Mouse (Mus musculus) ES-E14 (cell line): ENCODE data around the gene Exd2.

Experiments used
- CHD2 ChIP-seq: IDR thresholded peaks from 2 replicates; pipeline ENCODE4 v1.6.1; 2014; ENCODE audit warnings: mild to moderate bottlenecking, low read depth, low read length, inconsistent platforms
- HCFC1 ChIP-seq: IDR thresholded peaks from 2 replicates; pipeline ENCODE4 v1.6.1; 2012; ENCODE audit warnings: low read length, inconsistent platforms, borderline replicate concordance; ENCODE audit not compliant: insufficient read depth
- MAFK ChIP-seq: IDR thresholded peaks from 2 replicates; pipeline ENCODE4 v1.6.1; 2014; ENCODE audit warnings: mild to moderate bottlenecking, low read depth, low read length, inconsistent platforms; ENCODE audit not compliant: insufficient read depth
- ZC3H11A ChIP-seq: IDR thresholded peaks from 2 replicates; pipeline ENCODE4 v1.6.1; 2012; ENCODE audit warnings: low read depth, mild to moderate bottlenecking, inconsistent platforms, low read length, borderline replicate concordance
- ZNF384 ChIP-seq: IDR thresholded peaks from 2 replicates; pipeline ENCODE4 v1.6.1; 2012; ENCODE audit warnings: low read depth, low read length, inconsistent platforms

- TF ChIP-seq ZNF384 (no peak), ZC3H11A (no peak), MAFK (no peak), HCFC1 (no peak), CHD2 (no peak)
Measured at GRCm38 (mm10) chr12:80533876-80534275, 71.0 kb downstream of the Exd2 start.
